Mouse (Mus musculus) cerebellum, adult 2 months (tissue): ENCODE results near the gene Dcaf8. TPM values are rescaled to one million over a fixed set of nuclear protein-coding genes. Genes with fewer than 3 reads are reported as not detected.

Experiments used
- DNase-seq, 2 experiments: peaks; one replicate each; pipeline ENCODE4 v3.0.0; 2021
- H3K27ac ChIP-seq: fragments of 200-500 bp; 2 replicates; pipeline ENCODE4 v1.5.1; 2012; ENCODE audit warnings: low read length, control low read depth, inconsistent platforms; ENCODE audit not compliant: insufficient read depth
- H3K27me3 ChIP-seq: fragments of 200-500 bp; 2 replicates; pipeline ENCODE4 v1.6.1; 2012; ENCODE audit warnings: inconsistent platforms, mild to moderate bottlenecking, low read length, moderate library complexity; ENCODE audit not compliant: control insufficient read depth, insufficient read depth
- H3K4me1 ChIP-seq: fragments of 200-500 bp; 2 replicates; pipeline ENCODE4 v1.6.1; 2011; ENCODE audit warnings: low read length; ENCODE audit not compliant: control insufficient read depth, insufficient read depth
- H3K4me3 ChIP-seq: fragments of 200-500 bp; replicated peaks from 2 replicates; pipeline ENCODE3; 2011; ENCODE audit warnings: mild to moderate bottlenecking, low read depth, low read length, control low read depth; ENCODE audit not compliant: insufficient read depth
- CTCF ChIP-seq: fragments of 200-500 bp; IDR thresholded peaks from 2 replicates; pipeline ENCODE4 v1.5.1; 2011; ENCODE audit warnings: low read depth, mild to moderate bottlenecking, control low read depth, low read length, moderate library complexity, borderline replicate concordance; ENCODE audit not compliant: insufficient read depth
- POLR2A ChIP-seq: fragments of 200-500 bp; IDR thresholded peaks from 2 replicates; pipeline ENCODE4 v1.6.1; 2011; ENCODE audit warnings: low read length, control low read depth, borderline replicate concordance; ENCODE audit not compliant: insufficient read depth
- WGBS: fragments of 180-500 bp; shearing (Covaris S2); methylation state at CpG from one replicate; pipeline ENCODE4 v1.1.7; 2018; 5-methylcytosine and 5-hydroxymethylcytosine counted together
- polyA plus RNA-seq: library from polyadenylated mRNA; depleted of rRNA; stranded (reverse); fragments of >200 nt; gene quantifications from 2 replicates; pipeline ENCODE4 v1.2.3, GENCODE M21; 2012; rRNA removed

The Dcaf8 gene
- 118 and 121 TPM in 2 replicates for polyA plus RNA-seq

DNA sequence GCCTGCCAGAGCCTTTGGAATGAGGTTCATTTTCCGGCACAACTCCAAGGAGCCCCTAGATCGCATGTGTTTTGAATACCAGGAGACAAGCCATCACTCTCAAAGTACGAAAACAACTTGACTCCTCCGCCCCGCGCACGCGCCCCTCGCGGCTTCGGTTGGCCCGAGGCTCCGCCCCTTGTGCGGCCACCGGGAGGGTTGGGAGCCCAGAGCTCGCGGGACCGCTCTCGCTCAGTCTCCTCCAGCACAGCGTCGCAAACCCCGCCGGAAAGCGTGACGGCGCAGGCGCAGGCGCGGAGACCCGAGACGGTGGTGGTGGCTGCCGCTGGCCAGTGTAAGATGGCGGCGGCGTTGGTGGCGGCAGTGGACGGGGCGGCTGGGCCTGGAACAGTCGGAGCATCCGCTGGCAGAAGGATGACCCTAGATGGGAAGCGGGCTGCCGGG is at the start of gene Dcaf8:
Gene Dcaf8, plus strand, starts transcription at position 250 of the 444 bp plus-strand sequence.
- peak within 1 kb of the TSS; percentile 79 for H3K4me3 ChIP-seq
- WGBS, result under 1% methylated on average over 42 of the region's 42 CpGs

GRCm38 (mm10) chr1:172099325-172100033 is 48.4 kb upstream of the Dcaf8 start:
- TF ChIP-seq POLR2A, result no peak
- TF ChIP-seq CTCF, result no peak
- 18% methylated on average over 6 of the region's 6 CpGs for WGBS
- DNase-seq, result peak; percentile 48 to 65

More for the DNA sequence above, at the start of gene Dcaf8:
- DNase-seq, result peak; percentile 97
- TF ChIP-seq POLR2A (peak; percentile 94), CTCF (no peak)
- Histone ChIP-seq H3K27ac (peak within 1 kb of the TSS; percentile 89), H3K4me1 (peaks cover 6% of the 10 kb centered on the region; the same call in 1 of the 2 replicates), H3K27me3 (no peaks in the 10 kb centered on the region)

GRCm38 (mm10) chr1:172103619-172104018 is 44.3 kb upstream of the Dcaf8 start:
- DNase-seq, result no peak
- Histone ChIP-seq H3K4me1 (no peaks in the 10 kb centered on the region), H3K4me3 (no peak overlapping the region), H3K27ac (no peak overlapping the region), H3K27me3 (no peaks in the 10 kb centered on the region)
- WGBS, result 81% methylated on average over 4 of the region's 4 CpGs
- TF ChIP-seq CTCF (no peak), POLR2A (no peak)

More at GRCm38 (mm10) chr1:172099325-172100033, 48.4 kb upstream of the Dcaf8 start:
- H3K4me3 ChIP-seq, result no peak overlapping the region
- H3K4me1 ChIP-seq, result no peaks in the 10 kb centered on the region
- no peak overlapping the region for H3K27ac ChIP-seq
- no peaks in the 10 kb centered on the region for H3K27me3 ChIP-seq

DNA sequence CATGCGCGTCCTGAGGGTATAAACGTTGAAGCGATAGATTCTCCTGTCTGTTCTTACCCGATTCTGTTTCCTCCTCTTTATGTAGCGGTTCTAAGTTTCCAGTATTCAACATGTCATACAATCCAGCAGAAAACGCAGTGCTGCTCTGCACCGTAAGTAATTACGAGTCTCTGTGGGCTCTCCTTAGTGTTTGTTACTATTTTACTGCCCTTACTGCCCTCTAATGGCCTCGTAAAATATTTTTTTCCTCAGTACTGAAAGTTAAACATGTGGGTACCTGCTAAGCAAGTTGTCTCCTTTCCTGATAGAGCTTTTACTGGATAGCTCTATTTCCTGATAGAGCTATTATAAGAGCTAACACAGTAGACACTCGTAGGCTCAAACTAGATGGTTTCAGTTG is 42.8 kb upstream of the Dcaf8 start:
- TF ChIP-seq CTCF, result no peak
- no peak for TF ChIP-seq POLR2A
- no peak overlapping the region for H3K27ac ChIP-seq
- DNase-seq, result no peak
- no peak overlapping the region for H3K4me3 ChIP-seq
- H3K4me1 ChIP-seq, result no peaks in the 10 kb centered on the region
- no peaks in the 10 kb centered on the region for H3K27me3 ChIP-seq
- 62% methylated on average over 11 of the region's 11 CpGs for WGBS

DNA sequence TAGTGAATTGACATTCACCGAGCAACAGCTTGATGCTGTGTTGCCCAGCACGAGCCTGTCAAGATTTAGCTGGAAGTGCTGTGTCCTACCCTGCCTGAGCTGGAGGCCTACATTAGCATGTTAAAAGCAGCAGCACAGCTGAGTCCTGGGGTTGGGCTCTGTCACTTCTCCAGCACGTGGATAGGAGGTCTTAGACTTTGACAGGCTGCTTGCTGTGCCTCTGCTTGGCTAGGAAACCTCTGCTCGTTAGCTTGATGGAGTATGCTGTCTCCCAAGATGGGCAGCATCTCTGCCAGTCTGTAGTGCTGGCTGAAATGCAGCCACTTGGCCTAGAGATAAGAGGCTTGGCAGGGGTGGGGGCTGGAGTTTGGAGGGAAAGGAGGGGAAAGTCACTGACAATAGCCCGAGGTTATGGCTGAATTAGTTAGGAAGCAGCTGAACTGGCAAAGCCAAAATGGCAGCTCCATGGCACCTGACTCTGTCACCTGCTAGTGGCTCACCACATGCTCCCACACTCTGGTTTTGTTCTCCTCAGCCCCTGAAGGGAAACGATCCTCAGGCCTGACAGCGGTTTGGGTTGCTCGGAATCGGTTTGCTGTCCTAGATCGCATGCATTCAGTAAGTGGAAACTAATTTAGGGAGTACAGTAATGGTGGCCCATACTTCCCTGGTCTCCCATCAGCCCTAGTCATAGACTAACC is 40.0 kb upstream of the Dcaf8 start:
- H3K4me1 ChIP-seq, result no peaks in the 10 kb centered on the region
- TF ChIP-seq CTCF, result no peak
- DNase-seq, result no peak
- no peak overlapping the region for H3K27ac ChIP-seq
- H3K27me3 ChIP-seq, result no peaks in the 10 kb centered on the region
- 26% methylated on average over 10 of the region's 10 CpGs for WGBS
- H3K4me3 ChIP-seq, result no peak overlapping the region

GRCm38 (mm10) chr1:172116948-172117347 is 30.9 kb upstream of the Dcaf8 start:
- 92% methylated on average over 5 of the region's 5 CpGs for WGBS
- no peak for DNase-seq

DNA sequence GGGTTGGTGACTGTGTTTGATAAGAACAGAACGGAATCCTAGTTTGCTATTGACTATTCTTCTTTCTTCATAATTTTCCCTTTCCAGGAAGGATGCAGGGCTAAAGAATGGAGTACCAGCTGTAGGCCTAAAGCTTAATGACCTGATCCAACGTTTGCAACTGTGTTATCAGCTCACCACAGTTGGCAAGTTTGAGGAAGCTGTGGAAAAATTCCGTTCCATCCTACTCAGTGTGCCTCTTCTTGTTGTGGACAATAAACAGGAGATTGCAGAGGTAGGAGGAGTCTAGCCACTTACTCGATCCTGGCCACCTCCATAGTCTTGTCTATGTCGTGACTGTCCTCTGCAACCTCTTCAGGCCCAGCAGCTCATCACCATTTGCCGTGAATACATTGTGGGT is 28.8 kb upstream of the Dcaf8 start:
- Histone ChIP-seq H3K27ac (no peak overlapping the region), H3K4me3 (no peak overlapping the region), H3K27me3 (no peaks in the 10 kb centered on the region), H3K4me1 (no peaks in the 10 kb centered on the region)
- no peak for TF ChIP-seq CTCF
- TF ChIP-seq POLR2A, result no peak
- 80% methylated on average over 6 of the region's 6 CpGs for WGBS
- no peak for DNase-seq

More at GRCm38 (mm10) chr1:172116948-172117347, 30.9 kb upstream of the Dcaf8 start:
- H3K4me3 ChIP-seq, result no peak overlapping the region
- TF ChIP-seq POLR2A (no peak), CTCF (no peak)
- no peaks in the 10 kb centered on the region for H3K4me1 ChIP-seq
- no peak overlapping the region for H3K27ac ChIP-seq
- H3K27me3 ChIP-seq, result no peaks in the 10 kb centered on the region

DNA sequence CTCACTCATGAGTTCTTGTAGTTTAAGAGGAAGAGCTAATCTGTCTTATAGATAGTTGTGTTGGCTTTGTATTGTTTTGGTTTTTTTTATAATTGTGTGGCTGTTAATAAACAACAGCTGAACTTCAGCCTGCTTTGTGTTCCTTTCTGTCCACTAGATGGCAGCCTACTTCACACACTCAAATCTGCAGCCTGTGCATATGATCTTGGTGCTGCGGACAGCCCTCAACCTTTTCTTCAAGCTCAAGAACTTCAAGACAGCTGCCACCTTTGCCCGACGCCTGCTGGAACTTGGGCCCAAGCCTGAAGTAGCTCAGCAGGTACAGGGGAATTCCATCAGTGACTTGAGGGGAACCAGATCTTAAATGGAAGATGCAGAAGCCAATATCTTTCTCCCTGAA is 28.2 kb upstream of the Dcaf8 start:
- no peak overlapping the region for H3K4me3 ChIP-seq
- H3K27me3 ChIP-seq, result no peaks in the 10 kb centered on the region
- peak; percentile 34 to 63 for DNase-seq
- TF ChIP-seq POLR2A (no peak), CTCF (peak; percentile 72)
- no peak overlapping the region for H3K27ac ChIP-seq
- no peaks in the 10 kb centered on the region for H3K4me1 ChIP-seq
- 9% methylated on average over 3 of the region's 3 CpGs for WGBS
